Mouse (Mus musculus): Measurements from ENCODE around the gene Scyl3.

Scyl3 gene

DNA sequence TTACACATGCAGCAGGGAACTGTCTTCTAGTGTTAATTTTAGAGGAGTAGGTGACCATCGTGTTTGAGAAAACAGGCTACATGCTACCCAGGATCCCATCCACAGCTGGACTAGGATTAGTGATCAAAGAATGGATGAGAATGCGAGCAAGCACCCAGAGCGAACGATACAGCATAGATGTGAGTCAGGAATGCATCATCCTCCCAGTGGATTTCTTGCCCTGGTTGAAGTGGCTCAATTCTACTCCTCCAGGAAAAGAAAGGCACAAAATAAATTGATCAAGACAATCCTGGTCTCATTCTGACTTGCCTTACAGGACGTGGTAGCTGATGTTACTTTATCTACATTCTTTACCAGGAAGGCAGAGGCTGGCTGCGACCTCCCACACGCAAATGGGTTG lies at the start of gene Scyl3:
Gene Scyl3, plus strand, starts transcription at position 255 of the 400 bp plus-strand sequence.
- DNase-seq, result no peak

GRCm38 (mm10) chr1:163889629-163890028 lies 39.3 kb upstream of the Scyl3 start:
- DNase-seq, result no peak

GRCm38 (mm10) chr1:163893294-163893693 lies 35.6 kb upstream of the Scyl3 start:
- no peak for DNase-seq

GRCm38 (mm10) chr1:163893774-163894527 lies 34.9 kb upstream of the Scyl3 start:
- DNase-seq, result no peak

DNA sequence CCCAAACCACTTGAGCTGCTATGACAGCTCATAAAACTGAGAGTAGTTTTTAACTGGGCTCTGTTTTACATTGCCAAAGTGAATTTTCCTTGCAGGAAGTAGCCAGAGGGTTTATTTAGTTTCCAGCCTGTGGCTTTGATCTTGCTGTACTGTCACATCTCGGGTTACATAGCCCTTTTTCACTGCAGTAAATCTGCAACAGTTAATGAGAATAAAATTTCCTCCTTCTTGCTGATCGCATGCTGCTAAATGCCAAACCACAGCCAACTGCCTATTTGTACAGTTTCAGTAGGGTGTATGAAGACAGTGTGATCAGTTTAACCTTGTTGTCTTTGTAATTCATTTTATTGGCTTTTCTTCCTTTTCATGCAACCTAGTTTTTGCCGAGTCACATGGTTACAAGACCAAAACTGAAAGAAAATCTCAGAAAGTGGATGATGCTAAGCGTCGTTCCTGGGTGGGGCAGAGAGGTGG lies 30.6 kb upstream of the Scyl3 start:
- DNase-seq, result no peak

GRCm38 (mm10) chr1:163899575-163899974 lies 29.3 kb upstream of the Scyl3 start:
- DNase-seq, result no peak

DNA sequence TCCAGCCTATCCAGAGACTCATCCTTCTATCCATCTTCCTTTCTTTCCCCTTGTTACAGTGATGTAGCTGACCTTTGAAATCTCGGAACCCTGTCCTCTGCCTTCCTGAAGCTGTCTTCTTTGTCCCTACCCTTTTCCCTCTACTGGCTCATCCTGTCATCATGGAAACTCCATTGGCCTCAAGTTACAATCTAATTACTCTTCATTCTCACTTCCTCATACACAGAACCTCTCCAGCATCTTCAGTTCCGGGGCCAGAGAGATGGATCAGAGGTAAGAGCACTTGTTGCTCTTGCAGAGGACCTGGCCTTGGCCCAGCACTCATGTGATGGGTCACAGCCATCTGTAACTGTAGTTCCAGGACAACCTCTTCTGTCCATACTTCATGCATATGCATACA lies 28.7 kb upstream of the Scyl3 start:
- no peak for DNase-seq

- no peak for DNase-seq
Observed at GRCm38 (mm10) chr1:163903411-163903810, 25.5 kb upstream of the Scyl3 start.

- no peak for DNase-seq
Observed at GRCm38 (mm10) chr1:163907007-163907811, 21.7 kb upstream of the Scyl3 start.

- DNase-seq, result no peak
Observed at GRCm38 (mm10) chr1:163908389-163908788, 20.5 kb upstream of the Scyl3 start.

GRCm38 (mm10) chr1:163910343-163910742 lies 18.6 kb upstream of the Scyl3 start:
- DNase-seq, result peak; percentile 46

GRCm38 (mm10) chr1:163910785-163911184 lies 18.1 kb upstream of the Scyl3 start:
- DNase-seq, result no peak

DNA sequence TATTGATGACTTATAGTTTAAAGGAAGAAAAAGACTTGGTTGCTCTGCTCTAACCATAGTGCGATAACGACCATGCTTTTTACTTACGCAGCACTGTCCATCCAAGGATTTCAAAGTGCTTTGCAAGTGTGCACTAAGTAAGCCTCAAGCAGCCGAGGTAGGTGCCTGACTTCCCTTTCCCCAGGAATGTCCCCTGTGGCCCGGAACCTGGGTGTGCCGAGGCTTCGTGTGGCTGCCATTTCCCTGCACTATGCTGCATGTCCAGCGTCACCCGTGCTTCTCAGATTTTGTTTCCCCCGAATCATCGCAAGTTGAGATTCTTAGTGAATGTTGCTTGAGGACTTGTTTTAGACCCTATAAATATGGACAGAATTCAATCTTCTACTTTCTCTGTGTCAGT lies 16.9 kb upstream of the Scyl3 start:
- DNase-seq, result no peak

DNA sequence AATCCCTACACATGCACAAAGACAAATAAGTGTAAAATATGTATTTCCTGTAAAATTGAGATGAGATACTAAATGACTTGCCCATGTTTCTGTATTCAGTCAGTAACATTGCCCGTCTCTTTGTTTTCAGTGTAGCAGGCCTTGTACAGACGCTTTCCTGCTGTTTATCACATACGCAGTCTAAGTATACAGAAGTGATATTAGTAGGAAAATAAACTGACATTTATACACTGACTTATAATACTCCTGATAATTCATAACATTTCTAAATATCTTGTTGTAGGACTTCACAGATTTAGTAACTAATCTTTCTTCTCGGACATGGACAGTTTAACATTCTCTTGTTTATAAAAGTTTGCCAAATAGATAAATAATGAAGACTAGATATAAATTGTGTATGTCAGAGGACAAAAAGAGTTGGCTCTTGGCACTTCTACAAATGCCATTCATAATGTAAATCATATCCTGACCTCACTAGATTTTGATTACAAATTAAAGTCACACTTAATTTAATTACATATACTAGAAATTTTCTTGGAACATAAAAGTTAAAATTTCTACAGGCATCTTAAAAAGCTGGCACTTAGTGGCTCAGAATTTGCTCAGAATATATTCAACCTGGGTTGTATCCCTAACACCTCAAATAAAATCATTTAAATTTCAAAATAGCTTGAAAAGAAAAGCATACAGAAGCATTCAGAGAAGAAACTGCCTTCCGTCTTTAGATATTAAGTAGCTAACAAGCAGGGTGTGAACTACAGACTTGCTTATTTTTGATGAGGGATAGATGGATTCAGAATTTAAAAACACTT lies 11.3 kb upstream of the Scyl3 start:
- no peak for DNase-seq

- no peak for DNase-seq
Observed at GRCm38 (mm10) chr1:163924093-163924492, 4.8 kb upstream of the Scyl3 start.

- peak; percentile 92 for DNase-seq
Observed at GRCm38 (mm10) chr1:163929636-163930457, 947 bp downstream of the Scyl3 start.

GRCm38 (mm10) chr1:163930458-163930794 lies 1.5 kb downstream of the Scyl3 start:
- DNase-seq, result peak; percentile 8

DNA sequence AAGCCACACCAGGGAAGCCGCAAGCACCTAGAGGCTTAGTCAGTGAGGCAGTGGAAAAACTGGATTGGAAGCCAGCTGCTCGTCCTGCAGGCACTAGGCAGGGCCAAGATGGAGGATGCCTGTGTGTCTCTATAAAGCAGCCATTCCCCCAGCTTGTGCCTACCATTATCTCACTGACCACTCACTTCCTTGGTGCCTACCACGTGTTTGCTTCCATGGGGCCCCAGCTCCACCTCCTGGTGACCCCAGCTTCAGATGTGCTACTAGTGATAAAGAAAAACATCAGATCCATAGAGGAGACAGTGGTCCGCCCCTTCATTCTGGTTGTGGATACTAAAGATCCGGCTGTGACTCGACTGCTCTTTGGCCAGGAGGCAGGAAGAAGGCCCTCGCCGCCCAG lies 2.9 kb downstream of the Scyl3 start:
- no peak for DNase-seq

DNA sequence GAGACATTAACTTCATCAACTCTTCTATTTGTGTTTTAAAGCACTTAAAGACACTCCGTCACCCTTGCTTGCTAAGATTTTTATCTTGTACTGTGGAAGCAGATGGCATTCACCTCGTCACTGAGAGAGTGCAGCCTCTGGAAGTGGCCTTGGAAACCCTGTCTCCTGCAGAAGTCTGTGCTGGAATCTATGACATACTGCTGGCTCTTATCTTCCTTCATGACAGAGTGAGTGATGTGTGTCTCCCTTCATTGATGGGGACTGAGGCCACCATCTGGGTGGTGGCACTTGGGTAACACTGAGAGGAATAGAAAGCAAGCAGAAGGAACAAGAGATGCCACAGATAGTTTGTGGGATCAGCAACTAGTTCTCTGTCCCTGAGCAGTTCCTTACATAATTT lies 5.7 kb downstream of the Scyl3 start:
- DNase-seq, result no peak

GRCm38 (mm10) chr1:163942056-163942455 lies 13.2 kb downstream of the Scyl3 start:
- DNase-seq, result no peak

GRCm38 (mm10) chr1:163953396-163953795 lies 24.5 kb downstream of the Scyl3 start:
- DNase-seq, result no peak

- DNase-seq, result no peak
Observed at GRCm38 (mm10) chr1:163958036-163958435, 29.1 kb downstream of the Scyl3 start.

All from lung, postnatal 14 days (tissue).